Mouse (Mus musculus): Measurements from ENCODE around the gene Slc31a2.
A peak's percentile ranks its signal among the peaks of the same experiment; 100 is the strongest.
"Not testable (repeated sequence)": the region's sequence is repeated elsewhere in the genome, so short reads cannot be mapped to it uniquely, and the experiment has no call there.

The Slc31a2 gene

GRCm38 (mm10) chr4:62262276-62262675, at the start of gene Slc31a2:
Gene Slc31a2, plus strand, starts transcription at chr4:62262562.
- DNase-seq (ENCODE audit: low spot score in 2 of 2) = no peak

GRCm38 (mm10) chr4:62213490-62213889, 48.9 kb upstream of the Slc31a2 start:
- no peak for DNase-seq (ENCODE audit: low spot score in 2 of 2)

GRCm38 (mm10) chr4:62228391-62228790, 34.0 kb upstream of the Slc31a2 start:
- DNase-seq (ENCODE audit: low spot score in 2 of 2) = peak in 1 of 2 experiments; percentile 10

- no peak for DNase-seq (ENCODE audit: low spot score in 2 of 2)
These were observed 32.9 kb upstream of the Slc31a2 start for GRCm38 (mm10) chr4:62229448-62229847.

- DNase-seq (ENCODE audit: low spot score in 2 of 2) = no peak
These were observed 32.2 kb upstream of the Slc31a2 start for GRCm38 (mm10) chr4:62230153-62230552.

GRCm38 (mm10) chr4:62230769-62231168, 31.6 kb upstream of the Slc31a2 start, which contains the start of gene Zfp37:
Gene Zfp37, minus strand, starts transcription at chr4:62231047.
- no peak for DNase-seq (ENCODE audit: low spot score in 2 of 2)

- DNase-seq (ENCODE audit: low spot score in 2 of 2) = no peak
These were observed 21.8 kb upstream of the Slc31a2 start for GRCm38 (mm10) chr4:62240586-62240985.

- no peak for DNase-seq (ENCODE audit: low spot score in 2 of 2)
These were observed 14.0 kb upstream of the Slc31a2 start for GRCm38 (mm10) chr4:62248328-62248727.

GRCm38 (mm10) chr4:62250896-62251544, 11.3 kb upstream of the Slc31a2 start:
- DNase-seq (ENCODE audit: low spot score in 2 of 2) = no peak

- no peak for DNase-seq (ENCODE audit: low spot score in 2 of 2)
These were observed 10.6 kb upstream of the Slc31a2 start for GRCm38 (mm10) chr4:62251776-62252175.

- no peak for DNase-seq (ENCODE audit: low spot score in 2 of 2)
These were observed 7.8 kb upstream of the Slc31a2 start for GRCm38 (mm10) chr4:62254551-62254950.

- no peak for DNase-seq (ENCODE audit: low spot score in 2 of 2)
These were observed 5.4 kb upstream of the Slc31a2 start for GRCm38 (mm10) chr4:62256931-62257330.

GRCm38 (mm10) chr4:62263133-62263844, 927 bp downstream of the Slc31a2 start:
- no peak for DNase-seq (ENCODE audit: low spot score in 2 of 2)

GRCm38 (mm10) chr4:62265154-62265836, 2.9 kb downstream of the Slc31a2 start:
- DNase-seq (ENCODE audit: low spot score in 2 of 2) = no peak

GRCm38 (mm10) chr4:62266016-62266415, 3.7 kb downstream of the Slc31a2 start:
- DNase-seq (ENCODE audit: low spot score in 2 of 2) = not testable (repeated sequence)

- DNase-seq (ENCODE audit: low spot score in 2 of 2) = no peak
These were observed 4.7 kb downstream of the Slc31a2 start for GRCm38 (mm10) chr4:62267101-62267500.

- DNase-seq (ENCODE audit: low spot score in 2 of 2) = no peak
These were observed 10.3 kb downstream of the Slc31a2 start for GRCm38 (mm10) chr4:62272696-62273095.

GRCm38 (mm10) chr4:62273916-62274315, 11.6 kb downstream of the Slc31a2 start:
- DNase-seq (ENCODE audit: low spot score in 2 of 2) = no peak

GRCm38 (mm10) chr4:62274841-62275536, 12.6 kb downstream of the Slc31a2 start:
- DNase-seq (ENCODE audit: low spot score in 2 of 2) = no peak

- DNase-seq (ENCODE audit: low spot score in 2 of 2) = no peak
These were observed 14.3 kb downstream of the Slc31a2 start for GRCm38 (mm10) chr4:62276642-62277041.

GRCm38 (mm10) chr4:62277222-62277621, 14.9 kb downstream of the Slc31a2 start:
- DNase-seq (ENCODE audit: low spot score in 2 of 2) = no peak

GRCm38 (mm10) chr4:62278081-62278480, 15.7 kb downstream of the Slc31a2 start:
- no peak for DNase-seq (ENCODE audit: low spot score in 2 of 2)

All from spleen, postnatal 14 days (tissue).